Mouse (Mus musculus): ENCODE results near the gene Usf2.

Gene Usf2

DNA sequence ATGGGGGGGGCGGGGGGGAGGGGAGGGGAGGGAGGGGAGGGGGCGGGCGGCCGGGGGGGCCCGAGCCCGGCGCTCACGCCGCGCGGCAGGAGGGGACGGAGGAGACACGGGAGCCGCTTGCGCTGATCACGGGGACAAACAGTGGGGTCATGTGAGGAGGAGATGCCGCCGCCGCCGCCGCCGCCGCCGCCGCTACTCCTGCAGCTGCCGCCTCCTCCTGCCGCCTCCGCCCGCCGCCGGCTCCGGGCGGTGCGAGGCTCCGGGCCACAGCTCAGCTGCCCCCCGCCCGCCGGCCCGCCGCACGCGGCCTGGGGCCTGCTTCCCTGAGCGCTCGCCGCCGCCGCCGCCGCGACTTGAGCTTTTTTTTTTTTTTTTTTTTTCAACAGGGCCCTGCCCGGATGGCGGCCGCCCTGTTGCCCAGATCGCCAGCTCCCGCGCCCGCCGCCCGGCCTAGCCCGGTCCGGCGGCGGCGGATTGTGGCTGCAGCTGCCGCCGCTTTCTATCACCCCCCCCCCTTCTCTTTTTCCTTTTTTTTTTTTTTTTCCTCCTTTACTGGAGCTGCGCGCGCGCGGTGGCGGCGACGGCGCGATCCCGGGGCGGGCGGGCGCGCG is at the start of gene Usf2:
Gene Usf2 (minus strand): TSS at position 48 of the 611 bp plus-strand sequence.
- DNase-seq, result peak; percentile 89

DNA sequence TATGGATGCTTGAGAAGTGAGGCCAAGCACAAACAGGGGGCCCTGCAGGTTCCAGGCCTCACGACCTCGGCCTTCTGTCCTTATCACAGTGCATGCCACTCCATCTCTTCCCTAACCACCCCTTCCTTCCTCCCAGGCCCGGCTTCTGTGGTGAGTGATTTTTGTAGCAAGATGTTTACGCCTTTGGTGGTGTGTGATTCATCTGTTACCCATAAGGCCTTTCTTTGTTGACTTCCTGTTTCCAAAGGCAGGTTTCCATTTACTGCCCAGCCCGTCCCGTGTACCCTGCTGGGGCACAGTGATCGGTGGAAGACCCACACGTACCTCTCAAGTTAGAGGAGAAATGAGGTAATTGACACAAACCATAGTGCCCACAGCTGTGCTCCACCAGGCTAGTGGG is 46.0 kb upstream of the Usf2 start:
- peak; percentile 62 for DNase-seq

DNA sequence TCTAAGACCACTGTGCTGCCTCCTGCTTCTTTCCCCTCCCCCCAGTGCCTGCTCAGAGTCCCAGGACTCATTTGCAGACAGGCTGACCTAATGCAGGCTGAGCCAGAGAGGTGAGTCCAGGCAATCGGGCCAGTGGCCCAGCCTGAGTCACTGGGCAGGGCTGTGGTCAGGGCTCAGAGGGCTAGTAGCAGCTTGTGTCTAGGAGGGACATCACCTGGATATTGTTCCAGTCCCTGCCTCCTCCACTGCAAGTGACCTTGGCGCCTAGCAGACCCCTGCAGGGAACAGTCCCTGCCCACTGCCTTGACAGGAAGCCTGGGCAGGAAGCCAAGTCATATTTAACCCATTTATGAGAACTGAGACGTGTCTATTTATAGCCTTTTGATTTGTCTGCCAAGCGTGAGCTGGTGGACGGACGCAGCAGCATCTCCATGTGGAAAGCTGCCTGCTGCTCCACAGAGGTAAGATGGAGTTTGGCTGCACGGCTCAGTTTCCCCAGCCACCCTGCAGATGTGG is 44.0 kb upstream of the Usf2 start:
- peak; percentile 89 for DNase-seq

DNA sequence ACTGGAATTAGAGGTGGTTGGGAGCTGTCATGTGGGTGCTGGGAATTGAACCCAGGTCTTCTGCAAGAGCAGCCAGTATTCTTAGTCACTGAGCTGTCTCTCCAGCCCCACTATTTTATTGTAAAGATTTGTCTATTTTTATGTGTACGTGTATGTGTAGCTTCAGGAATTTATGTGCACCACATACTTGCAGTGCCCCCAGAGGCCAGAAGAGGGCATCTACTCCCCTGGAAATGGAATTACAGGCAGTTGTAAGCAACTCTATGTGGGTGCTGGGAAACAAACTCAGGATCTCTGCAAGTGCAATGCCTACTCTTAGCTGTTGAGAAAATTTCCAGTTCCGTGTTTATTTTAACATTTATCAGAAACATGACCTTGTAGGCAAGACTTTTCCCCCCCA is 39.9 kb upstream of the Usf2 start:
- DNase-seq, result no peak

DNA sequence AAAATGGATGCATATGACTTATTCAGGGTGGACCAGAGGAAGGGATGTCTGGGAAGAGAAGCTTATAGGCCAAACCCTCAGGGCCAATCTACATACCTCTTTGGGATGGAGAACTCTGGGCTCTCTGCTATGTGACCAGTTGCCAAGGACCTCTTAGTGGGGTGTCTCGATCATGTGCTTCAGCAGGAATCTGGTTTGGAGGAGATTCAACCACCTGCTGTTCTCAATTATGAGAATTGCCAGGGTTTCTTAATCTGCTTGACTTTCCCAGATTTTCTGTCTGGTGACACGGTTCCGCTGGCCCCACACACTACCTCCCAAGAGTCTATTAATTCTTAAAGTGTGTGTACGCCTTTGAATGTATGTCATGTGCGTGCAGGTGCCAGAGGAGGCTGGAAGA is 37.4 kb upstream of the Usf2 start:
- no peak for DNase-seq

DNA sequence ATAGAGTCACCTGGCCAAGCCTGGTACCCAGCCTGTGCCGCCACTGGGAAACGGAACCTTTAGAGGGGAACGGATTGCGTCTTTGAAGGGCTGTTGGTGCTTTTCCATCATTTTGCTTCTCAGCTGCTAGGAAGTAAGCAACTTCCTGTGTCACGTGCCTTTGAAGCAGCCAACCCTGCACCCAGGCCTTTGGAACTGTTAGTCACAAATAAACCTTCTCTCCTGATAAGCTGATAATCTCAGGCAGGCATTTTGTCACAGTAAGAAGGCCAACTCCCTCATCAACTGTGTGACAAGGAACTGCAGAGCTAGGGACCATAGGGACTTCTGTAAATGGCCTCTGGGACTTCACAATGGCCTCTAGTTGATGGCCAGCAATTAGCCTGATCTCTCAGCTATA is 35.5 kb upstream of the Usf2 start:
- DNase-seq, result no peak

DNA sequence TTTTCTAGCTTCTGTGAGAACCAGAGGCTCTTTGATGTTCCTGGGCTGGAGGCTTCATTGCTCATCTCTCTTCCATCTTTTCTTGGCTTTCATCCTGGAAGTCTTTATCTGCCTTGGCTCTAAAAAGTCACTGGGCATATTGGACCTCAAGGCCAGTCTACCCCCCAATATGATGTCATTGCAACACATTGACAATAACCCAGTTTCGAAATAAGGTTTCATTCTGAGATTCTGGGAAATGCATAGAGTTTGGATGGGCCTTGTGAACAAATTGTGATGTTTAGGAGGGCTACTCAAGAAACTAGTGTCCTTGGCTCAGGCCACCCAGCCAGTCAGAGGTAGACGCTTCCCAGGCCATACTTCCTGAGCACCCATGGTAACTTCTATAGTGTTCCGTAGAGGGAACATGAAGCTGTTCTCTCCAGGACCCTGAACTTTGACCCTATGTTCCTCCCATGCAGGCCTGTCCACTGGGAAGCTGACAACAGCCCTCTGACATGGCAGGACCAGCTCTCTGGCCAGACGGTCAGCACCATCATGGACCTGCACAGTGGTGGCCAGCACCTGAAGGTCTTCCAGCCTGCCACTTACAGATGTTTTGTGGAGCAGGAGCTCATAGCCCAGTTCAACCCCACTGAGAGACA is 32.0 kb upstream of the Usf2 start:
- no peak for DNase-seq

DNA sequence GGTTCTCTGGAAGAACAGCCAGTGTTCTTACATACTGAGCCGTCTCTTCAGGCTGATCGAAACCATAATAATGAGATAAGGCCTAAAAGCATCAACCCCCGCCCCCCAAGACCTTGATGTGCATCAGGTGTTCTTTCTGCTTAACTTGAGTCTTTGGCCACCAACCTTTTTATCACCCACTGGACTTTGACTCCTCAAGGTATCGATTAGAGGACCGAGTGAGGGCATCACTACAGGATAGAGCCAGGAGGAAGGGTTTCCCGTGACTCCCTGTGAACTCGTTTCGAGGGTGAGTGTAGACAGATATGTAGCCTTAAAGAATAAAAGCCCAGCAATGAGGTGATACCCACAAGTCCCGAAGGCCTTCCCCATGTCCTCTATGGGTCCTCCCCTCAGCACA is 28.8 kb upstream of the Usf2 start:
- DNase-seq, result no peak

DNA sequence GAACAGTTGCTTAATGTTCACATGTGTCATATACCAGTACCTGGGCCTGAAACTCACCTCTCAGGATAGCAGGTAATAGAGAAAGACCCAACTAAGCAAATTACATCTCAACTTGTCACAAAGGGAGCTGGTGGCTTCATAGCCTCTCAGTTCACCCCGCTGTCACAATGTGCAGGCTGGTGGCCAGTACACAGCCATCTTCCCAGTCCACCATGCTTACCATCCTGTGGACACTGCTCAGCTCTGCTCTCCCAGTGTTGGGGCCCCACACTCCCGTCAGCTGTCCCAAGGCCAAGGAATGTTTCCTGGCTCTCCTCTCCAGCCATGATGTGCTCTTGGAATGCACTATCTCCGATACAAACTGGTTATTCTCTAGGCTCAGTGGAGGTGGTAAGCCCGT is 25.1 kb upstream of the Usf2 start:
- DNase-seq, result no peak

DNA sequence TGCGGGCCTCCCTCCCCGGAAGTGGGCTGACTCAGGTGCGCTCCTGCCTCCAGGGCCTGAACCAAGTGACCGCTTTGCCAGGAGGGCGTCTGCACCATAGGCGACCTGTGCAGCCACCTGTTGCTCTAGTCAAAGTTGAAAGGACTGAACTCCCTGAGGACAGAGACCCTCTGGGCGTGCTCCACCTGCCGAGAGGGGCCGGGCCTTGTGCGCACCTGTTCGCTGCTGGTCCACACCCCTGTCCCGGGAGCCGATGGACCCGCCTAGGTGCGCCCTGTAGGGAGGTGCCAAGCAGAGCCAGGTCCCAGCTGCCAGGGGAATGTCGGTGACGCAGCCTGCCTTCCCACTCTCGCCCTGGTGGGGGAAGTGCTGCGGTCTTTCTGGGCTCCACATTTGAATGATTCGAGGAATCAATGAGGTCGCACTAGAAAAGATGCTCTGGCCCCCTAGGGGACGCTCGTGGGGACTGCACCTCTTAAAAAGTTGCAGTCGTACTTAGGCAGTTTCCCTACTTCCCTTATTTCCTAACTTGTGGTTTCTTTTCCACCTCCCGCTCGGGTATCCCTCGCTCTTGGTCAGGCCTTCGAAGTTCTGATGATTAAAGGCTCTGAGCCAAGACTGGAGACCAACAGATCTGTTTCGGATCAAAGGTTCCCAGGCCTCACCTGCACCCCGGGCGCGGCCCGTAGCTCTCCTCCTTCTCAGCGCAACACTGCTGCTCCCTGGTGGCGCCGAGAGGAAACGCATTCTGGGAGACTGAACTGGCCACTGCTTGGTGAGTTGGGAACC is 17.1 kb upstream of the Usf2 start, which contains the start of gene Fam187b:
Gene Fam187b (plus strand): TSS at position 290 of the 789 bp plus-strand sequence.
- peak; percentile 94 for DNase-seq

DNA sequence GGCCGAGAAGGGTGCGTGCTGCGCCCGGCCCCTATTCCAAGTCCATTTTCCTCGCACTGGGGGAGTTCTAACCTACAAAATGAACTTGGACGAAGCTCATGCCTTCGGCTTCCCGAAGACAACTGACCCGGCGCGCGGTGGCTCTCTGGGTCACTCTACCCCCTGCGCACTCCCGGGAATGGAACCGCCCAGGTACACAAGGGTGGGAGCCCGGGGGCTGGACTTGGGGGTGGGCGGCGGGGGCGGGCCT is 16.6 kb upstream of the Usf2 start, which contains the start of gene Lsr:
Gene Lsr (minus strand): TSS at position 214 of the 250 bp plus-strand sequence.
- peak; percentile 64 for DNase-seq

DNA sequence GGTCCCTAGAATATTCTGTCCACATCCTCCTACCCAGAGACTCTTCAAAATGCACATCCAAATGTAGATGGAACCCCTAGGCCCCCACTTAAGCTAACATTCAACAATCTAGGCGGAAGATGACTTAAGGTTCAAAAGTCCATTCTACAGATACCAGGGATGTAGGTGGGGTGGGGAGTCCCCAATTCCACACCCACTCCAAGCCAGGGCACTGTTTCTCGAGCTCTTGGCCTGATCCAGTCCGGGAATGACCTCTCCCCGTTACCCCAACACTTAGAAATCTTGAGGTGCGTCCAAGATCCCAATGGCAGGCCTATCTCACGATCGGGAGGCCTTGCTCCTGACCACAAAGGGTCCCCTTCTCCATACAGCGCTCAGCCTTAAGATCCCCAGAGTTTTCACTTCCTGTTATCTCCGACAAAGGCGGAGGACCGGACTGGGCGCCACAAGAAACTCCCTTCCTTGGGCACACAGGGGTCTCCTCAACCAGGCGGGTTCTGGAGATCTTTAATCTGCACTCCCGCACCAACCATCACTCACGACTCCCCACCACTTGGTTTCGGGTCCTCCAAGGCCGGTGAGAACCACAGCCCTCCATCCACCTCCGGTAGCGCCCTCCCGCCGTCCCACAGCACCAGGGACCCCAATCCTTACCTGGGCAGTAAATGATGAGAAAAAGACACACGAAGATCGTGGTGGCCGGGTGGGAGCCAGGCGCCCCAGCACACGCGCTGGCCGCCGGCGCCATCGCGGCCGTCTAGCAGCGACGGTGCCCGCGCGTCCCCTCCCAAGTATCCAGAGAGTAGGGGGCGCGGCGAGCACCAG is 16.0 kb upstream of the Usf2 start:
- no peak for DNase-seq

DNA sequence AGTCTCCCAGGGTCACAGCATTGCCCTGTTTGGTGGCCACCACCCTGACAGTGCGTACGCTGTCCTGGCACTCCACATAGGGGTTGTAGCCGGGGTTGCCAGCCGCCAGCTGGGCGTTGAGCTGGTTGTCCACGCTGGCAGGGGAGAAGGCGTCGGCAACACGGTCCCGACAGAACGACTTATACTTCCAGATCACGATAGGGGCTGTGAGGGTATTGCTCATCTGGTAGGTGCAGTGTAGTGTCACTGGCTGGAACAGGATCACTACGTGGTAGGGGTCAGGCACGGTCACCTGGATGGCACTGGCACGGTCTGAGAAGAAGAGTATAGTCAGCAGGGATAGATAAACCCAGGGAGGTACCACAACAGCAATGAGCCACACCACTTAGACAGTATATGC is 15.3 kb upstream of the Usf2 start:
- DNase-seq, result no peak

DNA sequence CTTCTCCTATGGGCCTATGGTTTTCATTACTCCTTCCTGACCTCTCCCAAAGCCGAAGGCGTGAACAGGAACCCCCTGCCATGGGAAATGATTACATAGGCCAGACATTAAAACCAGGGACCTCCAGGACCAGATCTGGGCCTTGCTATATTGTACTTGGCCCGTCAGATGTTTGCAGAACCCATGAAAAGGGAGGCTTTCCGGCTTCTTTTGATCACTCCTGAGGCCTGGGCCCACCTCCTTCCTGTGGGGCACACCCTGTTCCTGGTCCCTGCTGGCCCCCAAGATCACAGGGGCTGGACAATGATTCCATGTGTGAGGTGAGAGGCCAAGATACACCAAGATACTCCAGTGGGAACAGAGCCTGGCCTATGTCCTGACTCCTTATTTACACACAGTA is 12.6 kb upstream of the Usf2 start:
- no peak for DNase-seq

DNA sequence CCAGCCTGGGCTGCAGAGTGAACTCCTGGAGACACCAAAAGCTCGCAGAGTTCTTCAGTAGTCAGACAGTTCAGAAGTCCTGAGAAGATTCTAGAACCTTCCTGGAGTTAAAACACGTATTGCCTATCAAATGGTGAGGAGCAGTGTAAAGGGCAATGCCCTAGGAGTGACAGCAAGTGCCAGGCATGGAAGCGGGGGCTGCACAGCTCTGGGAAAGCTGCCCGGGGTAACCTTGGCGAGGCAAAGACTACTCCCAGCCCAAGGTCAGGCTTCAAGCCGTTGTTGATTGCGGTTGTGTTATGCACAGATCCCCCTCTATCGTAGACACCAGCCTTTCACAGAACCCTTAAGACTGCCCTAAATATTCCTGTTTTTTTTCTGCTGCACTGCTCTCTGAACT is 12.0 kb upstream of the Usf2 start:
- DNase-seq, result no peak

DNA sequence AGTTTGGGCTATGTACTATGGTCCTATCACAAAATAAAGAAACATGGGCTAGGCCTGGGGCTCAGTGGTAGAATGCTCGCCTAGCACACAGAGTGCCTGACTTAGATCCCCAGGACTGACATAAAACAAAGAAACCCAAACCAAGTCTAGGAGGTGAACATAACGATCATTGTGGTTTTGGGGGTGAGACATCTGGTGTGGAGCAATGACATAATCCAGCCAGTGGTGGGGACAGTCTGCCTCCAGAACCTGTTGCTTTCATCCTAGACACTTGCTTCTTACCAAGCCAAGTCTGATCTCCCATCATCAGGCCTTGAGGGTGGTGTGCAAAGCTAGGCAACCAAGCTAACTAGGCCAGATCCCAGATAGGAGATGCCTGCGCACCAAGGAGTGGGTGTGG is 10.1 kb upstream of the Usf2 start:
- DNase-seq, result no peak

DNA sequence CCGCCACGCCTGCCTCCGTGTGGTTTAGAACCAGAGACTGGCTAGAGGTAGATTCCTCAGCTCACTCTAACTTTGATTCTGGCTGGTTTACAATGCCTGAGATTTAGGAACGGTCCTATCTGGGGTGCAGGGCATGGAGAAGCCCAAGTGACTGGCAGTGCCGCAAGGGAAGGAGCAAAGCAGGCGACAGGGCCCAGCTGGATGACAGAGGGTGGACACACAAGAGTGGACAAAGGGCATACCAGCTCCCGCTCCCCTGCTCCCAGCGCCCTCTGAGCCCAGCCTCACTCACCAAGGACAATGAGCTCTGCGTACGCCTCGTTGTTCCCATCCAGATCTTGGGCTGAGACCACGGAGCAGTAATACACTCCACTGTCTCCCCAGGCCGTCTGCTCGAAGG is 9.1 kb upstream of the Usf2 start:
- no peak for DNase-seq

DNA sequence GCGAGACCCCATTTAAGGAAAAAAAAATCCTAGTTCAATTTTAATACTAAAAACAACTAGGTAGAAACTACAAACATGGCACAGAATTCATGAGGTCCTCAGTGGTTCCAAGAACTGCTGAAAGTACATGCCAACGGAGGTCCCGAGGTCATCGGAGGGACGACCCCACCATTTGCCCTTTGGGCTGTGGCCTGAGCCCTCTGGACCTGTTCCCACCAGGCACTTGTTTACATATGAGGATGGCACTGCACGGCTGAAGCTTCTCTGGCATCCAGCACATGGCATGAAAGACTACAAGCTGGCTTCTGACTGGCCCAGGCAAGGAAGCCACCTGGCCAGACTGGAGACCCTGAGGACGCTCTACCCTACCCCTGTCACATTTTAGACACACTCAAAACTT is 7.8 kb upstream of the Usf2 start:
- no peak for DNase-seq

DNA sequence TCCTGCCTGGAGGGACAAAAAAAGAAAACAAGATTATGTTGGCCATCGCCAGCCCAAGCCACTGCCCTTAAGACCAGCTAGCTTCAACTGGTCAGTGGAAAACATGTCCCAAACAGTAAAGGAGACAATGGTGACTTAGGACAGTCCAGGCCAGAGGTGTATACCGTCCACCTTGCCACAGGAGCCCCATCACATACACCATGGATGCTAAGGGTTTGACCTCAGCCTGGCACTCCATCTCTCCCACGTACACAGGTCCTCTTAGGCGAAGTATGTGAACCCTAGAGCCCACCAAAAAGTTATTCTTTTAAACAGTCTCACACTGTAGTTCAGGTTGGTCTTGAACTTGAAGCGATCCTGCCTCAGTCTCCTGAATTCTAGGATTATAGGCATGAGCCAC is 6.3 kb upstream of the Usf2 start:
- no peak for DNase-seq

DNA sequence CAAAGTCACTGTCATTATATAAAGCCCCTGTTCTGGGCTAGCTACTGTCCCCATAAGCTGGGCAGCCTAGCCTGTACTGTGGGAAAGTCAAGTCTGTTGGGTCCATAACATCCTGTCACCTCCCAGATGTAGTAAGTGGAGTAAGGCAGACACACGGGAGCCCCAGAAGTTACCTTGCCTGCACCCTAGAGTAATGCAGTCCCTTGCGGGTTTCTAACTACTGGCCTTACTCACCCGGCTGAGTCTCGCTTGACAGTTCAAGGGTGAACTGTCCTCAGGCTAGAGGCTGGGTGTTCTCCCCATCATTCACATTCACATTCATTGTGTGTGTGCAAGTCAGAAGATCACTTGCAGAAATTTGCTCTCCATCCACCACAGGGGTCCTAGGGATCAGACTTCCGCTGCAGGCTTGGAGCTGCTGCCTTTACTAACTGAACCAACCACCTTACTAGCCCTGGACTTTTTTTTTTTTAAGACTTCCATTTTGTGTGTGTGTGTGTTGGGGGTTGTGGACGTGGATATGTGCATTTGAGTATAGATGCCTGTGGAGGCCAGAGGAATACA is 3.3 kb upstream of the Usf2 start:
- DNase-seq, result no peak

DNA sequence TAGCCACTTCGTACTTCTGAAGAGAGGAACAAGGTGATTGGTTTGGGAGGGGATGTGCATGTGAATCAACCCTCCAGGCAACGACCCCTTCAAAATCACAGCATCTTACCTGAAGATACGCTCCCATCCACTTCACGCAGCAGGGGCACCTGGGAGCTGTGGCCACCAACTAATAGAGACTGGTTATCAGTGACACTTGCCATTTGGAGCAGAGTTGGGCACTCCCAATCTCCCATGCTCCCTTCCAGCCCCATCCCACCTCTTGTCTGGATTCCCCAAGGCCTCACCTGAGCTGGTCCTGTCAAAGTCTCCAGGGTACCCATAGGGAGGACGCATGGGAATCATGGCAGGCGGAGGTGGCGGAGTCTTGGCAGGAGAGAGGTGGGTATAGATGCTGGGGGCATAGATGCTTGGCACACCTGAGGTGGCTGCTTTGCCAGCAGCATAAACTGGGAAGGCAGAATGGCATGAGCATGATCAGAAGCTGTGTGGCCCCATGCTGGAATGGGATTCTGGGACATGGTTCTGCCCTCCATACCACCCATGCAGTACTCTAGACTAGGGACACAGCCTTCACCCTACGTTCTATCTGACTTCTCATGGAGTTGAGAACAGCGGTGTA is 2.4 kb upstream of the Usf2 start:
- no peak for DNase-seq

DNA sequence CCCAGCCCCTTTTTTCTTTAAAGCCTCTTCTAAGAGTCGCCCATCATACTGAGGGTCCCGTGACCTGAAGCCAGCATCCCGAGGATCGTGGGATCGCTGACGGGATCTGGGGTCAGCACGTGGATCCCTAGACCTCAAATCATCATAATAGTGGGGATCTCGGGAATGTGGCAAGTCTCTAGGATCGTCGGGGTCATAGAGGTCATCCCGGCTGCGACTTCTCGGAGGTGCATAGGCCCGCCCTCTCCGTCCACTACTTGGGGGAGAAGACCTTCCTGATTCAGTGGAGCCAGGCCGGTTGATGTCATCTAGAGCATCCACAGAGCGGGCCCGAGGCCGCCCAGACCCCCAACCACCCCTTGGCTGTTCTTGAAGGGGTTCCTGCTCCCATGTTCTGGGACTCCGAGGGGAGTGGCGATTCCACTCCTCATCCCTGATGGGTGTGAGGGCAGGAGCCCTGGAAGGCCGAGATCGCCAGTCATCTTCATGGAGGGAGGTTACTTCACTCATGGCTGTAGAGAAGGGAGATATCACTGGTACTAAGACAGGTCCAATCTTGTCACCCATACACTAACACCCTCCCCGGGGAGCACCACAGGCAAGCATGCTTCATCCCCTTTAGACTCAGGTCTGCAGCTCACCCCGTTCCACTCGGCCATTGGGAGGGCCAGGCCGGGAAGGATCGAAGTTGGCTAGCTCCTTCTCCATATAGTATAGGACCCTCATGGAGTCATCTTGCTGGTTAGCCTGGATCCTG is 1.7 kb upstream of the Usf2 start:
- DNase-seq, result peak; percentile 36
